Mouse (Mus musculus): ENCODE measurements around the gene Asb13.
A peak's percentile ranks its signal among the peaks of the same experiment; 100 is the strongest.

The Asb13 gene

DNA sequence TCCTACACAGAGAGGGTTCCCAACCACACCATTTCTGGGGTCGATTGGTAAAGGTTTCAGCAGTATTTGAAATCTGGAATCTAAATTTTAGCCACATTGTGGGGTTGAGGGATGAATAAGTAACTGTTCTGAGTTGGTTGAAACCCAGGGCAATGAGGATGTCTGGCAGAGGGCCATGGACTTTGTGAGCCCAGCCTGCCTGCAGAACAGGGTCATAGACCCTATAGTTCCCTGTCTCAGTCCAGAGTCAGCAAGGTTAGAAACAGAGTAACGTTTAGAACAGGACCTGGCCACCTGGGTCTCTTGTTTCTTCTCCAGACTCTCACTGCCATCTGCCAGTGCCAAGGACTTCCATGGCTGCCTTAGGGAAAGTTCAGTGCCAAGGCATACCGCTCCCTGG is 30.4 kb downstream of the Asb13 start:
- no peak for DNase-seq (ENCODE audit: low spot score in 2 of 2)

DNA sequence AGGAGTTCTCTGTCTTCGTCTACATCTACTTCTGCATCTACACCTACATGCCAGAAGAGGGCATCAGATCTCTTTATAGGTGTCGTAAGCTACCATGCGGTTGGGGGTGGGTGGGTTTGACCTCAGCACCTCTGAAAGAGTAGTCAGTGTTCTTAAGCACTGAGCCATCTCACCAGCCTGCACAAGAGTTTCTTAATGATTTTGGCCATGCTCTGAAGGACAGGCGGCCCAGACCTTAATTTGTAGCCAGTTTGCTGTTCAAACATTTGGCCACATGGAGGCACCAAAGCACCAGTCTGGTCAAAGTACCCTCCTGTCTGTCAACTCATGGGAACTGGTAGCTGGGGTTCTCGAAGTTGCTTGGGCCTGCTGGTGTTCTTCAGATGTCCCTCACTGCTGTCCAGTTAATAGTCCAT is 31.5 kb downstream of the Asb13 start:
- peak; percentile 54 to 69 for DNase-seq (ENCODE audit: low spot score in 2 of 2)

DNA sequence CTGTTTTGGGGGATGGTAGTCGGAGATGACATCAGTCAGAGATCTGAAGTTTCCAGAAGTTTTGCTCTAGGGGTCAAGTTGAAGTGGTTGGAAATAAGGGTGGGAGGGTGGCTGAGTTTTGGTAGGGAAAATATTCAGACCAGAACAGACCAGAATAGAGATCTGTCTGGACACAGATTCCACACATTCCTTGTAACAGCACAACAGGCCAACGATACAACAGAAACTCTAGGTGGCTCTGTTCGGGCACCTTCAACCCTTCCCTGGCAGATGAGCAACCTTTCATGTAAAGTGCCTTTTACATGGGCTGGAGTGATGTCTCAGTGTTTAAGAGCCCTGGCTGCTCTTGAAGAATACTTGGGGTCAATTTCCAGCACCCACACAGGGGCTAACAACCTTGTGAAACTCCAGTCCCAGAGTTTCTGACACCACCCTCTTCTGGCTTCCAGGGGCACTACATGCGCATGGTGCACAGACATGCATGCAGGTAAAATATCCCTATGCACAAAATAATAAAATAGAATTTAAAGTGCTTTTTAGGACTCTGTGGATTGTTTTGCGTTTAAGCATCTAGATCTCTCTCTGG is 33.5 kb downstream of the Asb13 start:
- no peak for DNase-seq (ENCODE audit: low spot score in 2 of 2)

DNA sequence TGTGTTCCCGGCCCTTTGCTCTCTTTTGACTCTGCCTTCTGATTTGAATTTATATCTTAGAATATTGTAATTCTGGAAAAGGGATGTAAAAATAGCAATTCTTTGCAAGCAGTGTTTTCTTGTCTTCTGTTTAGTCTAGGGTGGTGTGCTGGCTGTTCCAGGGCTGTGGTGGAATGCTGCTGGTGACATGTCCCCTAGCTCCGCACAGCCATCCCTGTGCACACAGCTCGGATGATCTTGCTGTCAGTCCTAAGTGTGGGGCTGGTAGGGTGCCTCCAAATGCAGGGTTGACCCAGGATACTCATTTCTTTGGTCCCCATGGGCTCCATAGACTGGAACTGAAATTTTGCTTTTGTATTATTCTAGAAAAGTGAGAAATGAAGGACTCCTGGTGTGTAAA is 34.2 kb downstream of the Asb13 start:
- DNase-seq (ENCODE audit: low spot score in 2 of 2), result no peak

DNA sequence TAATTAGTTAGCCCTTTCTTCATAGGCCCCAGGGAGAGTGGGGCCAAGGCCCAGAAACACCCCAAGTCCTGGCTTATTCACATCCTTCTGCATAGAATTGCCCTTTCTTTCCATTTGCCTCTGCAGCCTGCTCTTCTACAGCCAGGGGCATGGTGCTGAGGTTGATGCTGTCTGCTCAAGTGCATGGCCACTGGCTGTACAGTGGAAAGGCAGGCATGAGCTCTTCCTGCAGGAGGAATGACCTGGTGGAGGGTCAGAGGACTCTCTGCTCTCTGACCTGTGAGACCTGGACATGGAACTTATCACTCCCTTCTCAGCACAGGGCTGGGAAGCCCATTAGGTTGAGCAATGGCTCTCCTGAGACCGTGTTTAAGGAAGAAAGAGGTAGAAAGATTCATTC is 35.8 kb downstream of the Asb13 start:
- DNase-seq (ENCODE audit: low spot score in 2 of 2), result no peak

DNA sequence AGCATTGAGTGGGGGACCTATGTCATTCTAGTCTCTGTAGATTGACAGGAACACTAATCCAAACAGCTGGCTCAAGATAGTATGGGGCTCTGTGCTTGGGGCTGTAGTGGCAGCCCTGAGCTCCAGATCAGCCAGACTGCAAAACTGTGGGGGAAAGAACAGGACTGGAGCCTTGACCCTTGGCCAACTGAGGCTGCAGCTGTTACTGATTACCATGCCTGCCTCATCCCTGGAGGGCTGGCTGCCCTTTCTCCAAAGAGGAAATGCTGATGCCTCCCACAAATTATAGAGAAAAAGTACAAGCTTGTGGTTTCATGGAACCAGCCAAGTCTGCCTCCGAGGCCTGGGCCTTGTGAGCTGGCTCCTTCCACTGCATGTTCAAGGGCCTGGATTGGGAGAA is 36.2 kb downstream of the Asb13 start:
- no peak for DNase-seq (ENCODE audit: low spot score in 2 of 2)

DNA sequence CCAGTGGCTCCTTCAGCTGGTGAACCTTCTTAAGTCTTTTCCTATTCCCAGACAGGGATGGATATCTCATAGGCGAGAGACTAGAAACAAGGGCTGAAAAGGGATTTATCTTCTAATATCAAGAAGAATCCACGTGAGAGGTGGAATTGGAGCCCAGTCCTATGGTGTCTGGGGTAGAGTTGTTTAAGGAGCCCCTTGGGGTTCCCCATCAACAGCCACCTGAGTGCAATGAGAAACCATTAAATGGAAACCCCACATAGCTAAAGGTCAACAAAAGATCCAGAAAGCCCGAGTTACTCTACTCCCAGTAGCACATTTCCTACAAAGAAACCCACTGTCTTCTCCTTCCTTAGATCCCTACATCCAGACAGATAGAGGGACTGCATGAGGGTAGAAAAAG is 39.3 kb downstream of the Asb13 start:
- DNase-seq (ENCODE audit: low spot score in 2 of 2), result no peak

DNA sequence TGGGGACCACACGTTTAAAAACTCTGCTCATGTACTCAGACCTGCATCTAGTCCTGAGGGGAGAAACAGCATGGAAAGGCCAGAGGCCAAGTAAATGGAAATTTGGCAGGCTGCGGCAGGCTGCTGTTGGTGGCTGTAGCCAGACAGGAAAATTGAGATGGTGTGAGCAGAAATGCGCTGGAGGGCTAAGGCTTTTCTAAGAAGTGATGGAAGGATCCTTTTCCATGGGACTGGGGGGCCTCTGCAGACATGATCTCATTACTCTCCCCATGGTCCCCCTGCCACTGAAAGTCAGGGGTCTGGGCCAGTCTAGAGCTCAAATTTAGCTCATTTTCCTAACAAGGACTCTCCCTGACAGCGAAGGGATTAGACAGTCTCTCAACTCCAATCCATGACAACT is 39.8 kb downstream of the Asb13 start:
- no peak for DNase-seq (ENCODE audit: low spot score in 2 of 2)

DNA sequence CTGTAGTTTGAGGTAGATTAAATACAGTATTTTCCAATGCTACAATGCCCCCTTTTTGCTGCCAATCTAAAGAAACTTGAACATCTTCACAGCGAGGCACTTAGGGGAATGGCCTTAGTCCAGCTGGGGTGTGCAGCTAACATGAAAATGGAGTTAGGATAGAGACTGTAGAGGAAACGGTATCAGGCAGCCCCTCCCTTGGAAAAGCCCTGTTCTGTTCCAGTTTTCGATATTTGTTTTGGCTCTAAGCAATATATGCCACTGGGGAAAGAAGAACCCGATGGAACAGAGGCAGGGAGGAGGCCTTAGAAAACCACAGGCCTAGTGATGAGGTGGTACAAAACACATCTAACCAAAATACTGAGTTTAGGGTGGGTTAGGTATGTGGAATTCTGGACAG is 42.0 kb downstream of the Asb13 start:
- DNase-seq (ENCODE audit: low spot score in 2 of 2), result no peak

DNA sequence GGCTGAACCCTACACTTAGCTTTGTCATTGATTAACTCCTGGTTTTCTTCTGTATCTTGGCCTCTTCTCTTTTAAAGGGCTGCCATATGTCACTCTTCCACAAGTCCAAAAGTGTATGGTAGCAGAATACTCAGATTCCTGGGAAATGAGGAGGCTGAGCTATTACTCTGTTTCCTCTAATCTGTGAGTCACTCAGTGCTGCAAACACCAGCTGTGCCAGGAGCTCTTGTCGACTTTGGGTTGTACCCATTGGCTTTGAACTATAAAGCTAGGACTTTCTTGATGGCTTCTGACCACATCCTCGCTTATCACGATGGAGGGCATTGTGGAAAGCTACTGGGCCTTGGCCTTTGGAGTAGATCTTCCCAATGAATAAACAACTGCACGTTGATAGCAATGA is 45.3 kb downstream of the Asb13 start:
- DNase-seq (ENCODE audit: low spot score in 2 of 2), result no peak

DNA sequence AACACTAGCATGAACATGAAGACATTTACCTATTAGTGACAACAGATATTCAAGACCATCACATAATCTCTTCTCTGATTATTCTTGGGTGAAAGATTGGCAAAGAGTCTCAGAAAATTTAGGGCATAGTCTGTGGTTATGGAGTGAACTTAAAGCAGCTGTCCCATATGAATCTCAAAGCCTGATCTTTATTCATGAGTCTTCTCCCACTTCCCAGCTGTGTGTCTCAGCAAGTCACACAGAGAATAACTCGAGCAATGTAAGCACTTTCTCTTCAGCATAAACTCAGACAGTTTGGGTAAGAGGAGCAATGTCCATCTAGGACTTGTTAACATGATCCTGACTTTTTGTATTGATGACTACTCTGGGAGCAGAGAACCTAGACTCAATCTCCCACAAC is 52.5 kb downstream of the Asb13 start:
- DNase-seq (ENCODE audit: low spot score in 2 of 2), result no peak

DNA sequence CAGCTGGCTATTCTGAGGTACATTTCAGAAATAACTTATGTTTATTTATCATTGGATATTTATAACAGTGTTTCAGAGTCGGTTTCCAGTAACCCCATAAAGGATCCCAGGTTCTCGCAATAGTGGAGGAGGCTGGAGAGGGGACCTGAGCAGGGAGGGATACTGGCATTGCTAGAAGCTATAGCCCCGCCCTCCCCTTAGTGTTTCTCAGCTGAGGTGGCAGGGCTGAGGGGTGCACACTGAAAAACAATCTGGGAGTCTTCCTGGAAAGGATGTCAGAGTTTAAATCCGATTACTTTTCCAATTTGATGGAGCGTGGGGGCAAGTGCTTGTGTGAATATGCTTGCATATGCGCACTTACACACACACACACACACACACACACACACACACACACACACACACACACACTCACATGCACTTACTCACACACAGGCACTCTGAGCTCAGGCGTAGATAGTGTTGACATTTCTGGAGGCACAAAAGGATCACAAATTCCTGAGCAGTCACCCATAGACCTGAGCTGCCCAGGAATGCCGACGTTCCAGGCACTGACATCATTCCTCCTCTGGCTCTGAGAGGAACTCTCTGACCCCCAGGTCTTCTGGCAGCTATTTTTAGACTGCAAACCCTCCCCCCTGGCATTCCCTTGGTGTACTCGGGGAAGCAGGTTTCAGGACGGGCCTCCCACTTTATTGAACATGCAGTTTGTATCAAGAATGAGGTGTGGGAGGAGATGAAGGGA is 60.9 kb downstream of the Asb13 start:
- no peak for DNase-seq (ENCODE audit: low spot score in 2 of 2)

DNA sequence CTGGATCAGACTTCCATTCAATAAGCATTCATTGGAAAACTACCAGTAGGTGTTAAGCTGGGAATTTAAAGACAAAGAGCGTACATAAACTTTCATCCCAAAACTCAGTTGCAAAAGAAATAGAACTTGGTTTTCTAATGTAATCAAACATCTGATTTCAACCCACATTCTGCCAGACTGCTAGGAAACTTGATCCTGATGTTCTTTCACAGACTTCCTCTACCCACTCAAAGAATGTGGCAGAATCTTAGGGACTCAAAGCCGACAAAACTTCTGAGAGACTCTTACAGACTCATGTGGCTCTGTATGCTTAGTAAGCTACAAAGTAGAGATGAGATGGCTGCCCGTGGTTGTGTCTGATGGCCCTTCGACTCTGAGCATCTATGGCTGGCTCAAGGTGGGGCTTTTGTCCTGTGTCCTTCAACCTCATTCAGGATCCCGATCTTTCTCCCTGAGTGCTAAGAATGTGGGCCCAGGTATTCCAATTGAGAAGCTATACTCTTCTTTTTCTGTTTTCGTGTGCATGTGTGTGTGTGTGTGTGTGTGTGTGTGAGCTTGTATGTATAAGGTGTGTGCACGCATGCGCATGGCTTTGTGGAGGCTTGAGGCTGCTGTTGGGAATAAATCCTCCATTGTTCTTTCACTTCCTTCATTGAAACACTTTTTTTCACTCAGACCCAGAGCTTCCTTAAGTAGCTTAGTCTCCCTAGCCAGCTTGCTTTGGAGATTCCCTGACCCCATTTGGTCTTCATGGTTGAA is 63.3 kb downstream of the Asb13 start:
- DNase-seq (ENCODE audit: low spot score in 2 of 2), result no peak

DNA sequence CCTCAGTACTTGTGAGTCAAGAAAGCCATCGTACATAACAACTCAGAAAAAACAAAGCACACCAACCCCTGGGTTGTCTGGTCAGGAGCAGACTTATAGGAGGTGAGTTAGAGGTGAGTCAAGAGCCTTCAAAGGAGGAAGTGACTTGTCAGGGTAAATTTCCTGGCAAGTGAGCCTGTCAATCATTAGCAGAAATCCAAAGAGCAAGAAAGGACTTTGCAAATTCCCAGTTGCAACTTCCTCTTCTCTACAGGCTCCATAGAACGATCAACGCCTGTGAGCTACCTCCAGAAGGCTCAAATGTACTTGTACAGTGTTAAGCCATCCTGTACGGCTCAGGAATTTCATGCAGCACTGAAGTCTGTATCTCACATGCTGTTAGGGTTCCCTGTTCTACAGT is 66.9 kb downstream of the Asb13 start:
- DNase-seq (ENCODE audit: low spot score in 2 of 2), result no peak
